Mouse (Mus musculus): Measurements from ENCODE around the gene Plxnb3. TPM values are rescaled to one million over a fixed set of nuclear protein-coding genes. Genes with fewer than 3 reads are reported as not detected.

Plxnb3 gene
- polyA plus RNA-seq, 1 experiment from 2014 or later: 0.50 TPM

GRCm38 (mm10) chrX:73744774-73745481 is 12.0 kb upstream of the Plxnb3 start:
- H3K27me3 ChIP-seq: no peaks in the 10 kb centered on the region
- no peak overlapping the region for H3K27ac ChIP-seq (replicated peaks)
- no peak overlapping the region for H3K9ac ChIP-seq
- H3K9me3 ChIP-seq: no peaks in the 10 kb centered on the region
- no peak overlapping the region for H3K4me3 ChIP-seq
- H3K36me3 ChIP-seq: no peaks in the 10 kb centered on the region
- H3K4me1 ChIP-seq (replicated peaks): no peaks in the 10 kb centered on the region
- ATAC-seq (ENCODE audit: low read depth): no peak
- 83% methylated on average over 1 of the region's 1 CpGs for WGBS
- no peak overlapping the region for H3K4me2 ChIP-seq

DNA sequence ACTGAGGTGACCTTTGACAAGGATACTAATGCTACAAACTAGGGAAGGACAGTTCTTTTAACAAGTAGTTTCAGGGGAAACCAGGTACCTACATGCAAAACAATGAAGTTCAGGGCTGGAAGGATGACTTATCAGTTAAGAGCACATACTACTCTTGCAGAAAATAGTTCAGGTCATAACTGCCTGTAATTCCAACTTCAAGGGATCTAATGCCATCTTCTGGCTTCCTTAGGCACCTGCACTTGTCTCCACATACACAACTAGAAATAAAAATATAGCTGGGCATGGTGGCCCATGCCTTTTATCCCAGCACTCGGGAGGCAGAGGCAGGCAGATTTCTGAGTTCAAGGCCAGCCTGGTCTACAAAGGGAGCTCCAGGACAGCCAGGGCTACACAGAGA is 7.9 kb upstream of the Plxnb3 start:
- no peak overlapping the region for H3K27ac ChIP-seq (replicated peaks)
- H3K9me3 ChIP-seq: no peaks in the 10 kb centered on the region
- no peaks in the 10 kb centered on the region for H3K4me1 ChIP-seq (replicated peaks)
- no peak for ATAC-seq (ENCODE audit: low read depth)
- no peaks in the 10 kb centered on the region for H3K36me3 ChIP-seq
- H3K9ac ChIP-seq: no peak overlapping the region
- no peak overlapping the region for H3K4me2 ChIP-seq
- H3K27me3 ChIP-seq: no peaks in the 10 kb centered on the region
- H3K4me3 ChIP-seq: no peak overlapping the region
- WGBS: 93% methylated on average over 1 of the region's 1 CpGs

- H3K4me3 ChIP-seq: no peak overlapping the region
- H3K9me3 ChIP-seq: no peaks in the 10 kb centered on the region
- WGBS: 76% methylated on average over 13 of the region's 13 CpGs
- H3K27me3 ChIP-seq: no peaks in the 10 kb centered on the region
- ATAC-seq (ENCODE audit: low read depth): no peak
- no peaks in the 10 kb centered on the region for H3K36me3 ChIP-seq
- no peaks in the 10 kb centered on the region for H3K4me1 ChIP-seq (replicated peaks)
- H3K4me2 ChIP-seq: no peak overlapping the region
- H3K9ac ChIP-seq: no peak overlapping the region
- H3K27ac ChIP-seq (replicated peaks): no peak overlapping the region
Observed at GRCm38 (mm10) chrX:73758611-73759290, 1.9 kb downstream of the Plxnb3 start.

DNA sequence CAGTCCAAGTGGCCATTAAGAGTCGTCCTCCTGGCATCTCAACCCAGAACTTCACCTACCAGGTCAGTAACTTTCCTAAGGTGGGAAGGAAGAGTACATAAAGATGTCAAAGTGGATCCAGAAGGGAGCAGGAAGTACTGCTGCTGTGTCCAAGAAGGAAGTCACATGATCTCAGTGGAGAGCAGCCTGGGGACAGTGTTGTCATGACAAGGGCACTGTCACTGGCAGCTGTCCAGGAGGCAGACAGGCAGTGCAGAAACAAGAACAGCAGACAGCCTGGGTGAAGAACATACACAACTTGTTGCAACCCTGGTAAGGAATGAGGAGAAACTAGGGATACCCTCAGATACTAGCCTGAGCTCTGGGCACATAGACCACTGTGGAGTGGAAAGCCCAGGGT is 8.4 kb downstream of the Plxnb3 start:
- 65% methylated on average over 1 of the region's 1 CpGs for WGBS
- no peaks in the 10 kb centered on the region for H3K9me3 ChIP-seq
- no peaks in the 10 kb centered on the region for H3K4me1 ChIP-seq (replicated peaks)
- H3K4me2 ChIP-seq: no peak overlapping the region
- no peak for ATAC-seq (ENCODE audit: low read depth)
- no peaks in the 10 kb centered on the region for H3K27me3 ChIP-seq
- H3K36me3 ChIP-seq: no peaks in the 10 kb centered on the region
- H3K27ac ChIP-seq (replicated peaks): no peak overlapping the region
- H3K9ac ChIP-seq: no peak overlapping the region
- no peak overlapping the region for H3K4me3 ChIP-seq

GRCm38 (mm10) chrX:73767267-73767666 is 10.4 kb downstream of the Plxnb3 start:
- Histone ChIP-seq H3K27me3 (no peaks in the 10 kb centered on the region), H3K4me3 (no peak overlapping the region), H3K4me2 (no peak overlapping the region), H3K9ac (no peak overlapping the region), H3K4me1 (replicated peaks) (no peaks in the 10 kb centered on the region), H3K9me3 (no peaks in the 10 kb centered on the region), H3K27ac (replicated peaks) (no peak overlapping the region), H3K36me3 (no peaks in the 10 kb centered on the region)
- WGBS: 54% methylated on average over 9 of the region's 9 CpGs
- no peak for ATAC-seq (ENCODE audit: low read depth)

DNA sequence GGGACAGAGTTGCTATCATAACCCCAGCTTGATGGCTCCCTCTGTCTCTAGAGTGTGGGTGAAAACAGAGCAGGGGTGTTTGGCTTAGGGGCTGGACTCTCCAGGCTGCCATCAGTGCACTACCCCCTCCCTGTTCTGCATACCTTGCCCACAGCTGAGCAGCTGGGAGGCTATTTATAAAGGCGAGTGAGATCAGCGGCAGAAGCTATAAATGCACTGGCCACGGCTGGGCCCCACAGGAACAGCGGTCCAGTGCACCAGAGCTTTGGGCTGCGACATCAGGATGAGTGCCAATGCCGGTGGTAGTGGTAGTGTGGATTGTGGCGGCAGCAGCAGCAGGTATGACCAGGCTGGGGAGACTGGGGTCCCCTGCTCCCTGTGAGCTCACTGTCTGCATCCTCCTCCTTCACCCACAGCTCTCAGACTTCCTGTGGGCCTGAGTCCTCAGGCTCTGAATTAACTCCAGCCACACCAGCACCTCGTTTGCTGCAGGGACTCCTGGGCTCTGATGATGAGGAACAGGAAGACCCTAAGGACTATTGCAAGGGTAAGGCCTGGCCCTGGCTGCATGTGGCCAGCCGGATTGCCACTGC is 17.4 kb downstream of the Plxnb3 start, which contains the start of gene Srpk3:
TSS of gene Srpk3 (plus strand) at position 238 of the 593 bp plus-strand sequence.
- H3K9me3 ChIP-seq: no peaks in the 10 kb centered on the region
- H3K27ac ChIP-seq (replicated peaks): peak within 1 kb of the TSS; percentile 33; the same call in 1 of the 2 replicates
- peaks cover 6% of the 10 kb centered on the region for H3K4me1 ChIP-seq (replicated peaks)
- H3K4me3 ChIP-seq: no peak within 1 kb of the TSS
- peaks cover 32% of the 10 kb centered on the region for H3K36me3 ChIP-seq
- H3K27me3 ChIP-seq: no peaks in the 10 kb centered on the region
- ATAC-seq (ENCODE audit: low read depth): peak; percentile 40
- 53% methylated on average over 9 of the region's 9 CpGs for WGBS
- no peak within 1 kb of the TSS for H3K9ac ChIP-seq
- H3K4me2 ChIP-seq: no peak within 1 kb of the TSS

DNA sequence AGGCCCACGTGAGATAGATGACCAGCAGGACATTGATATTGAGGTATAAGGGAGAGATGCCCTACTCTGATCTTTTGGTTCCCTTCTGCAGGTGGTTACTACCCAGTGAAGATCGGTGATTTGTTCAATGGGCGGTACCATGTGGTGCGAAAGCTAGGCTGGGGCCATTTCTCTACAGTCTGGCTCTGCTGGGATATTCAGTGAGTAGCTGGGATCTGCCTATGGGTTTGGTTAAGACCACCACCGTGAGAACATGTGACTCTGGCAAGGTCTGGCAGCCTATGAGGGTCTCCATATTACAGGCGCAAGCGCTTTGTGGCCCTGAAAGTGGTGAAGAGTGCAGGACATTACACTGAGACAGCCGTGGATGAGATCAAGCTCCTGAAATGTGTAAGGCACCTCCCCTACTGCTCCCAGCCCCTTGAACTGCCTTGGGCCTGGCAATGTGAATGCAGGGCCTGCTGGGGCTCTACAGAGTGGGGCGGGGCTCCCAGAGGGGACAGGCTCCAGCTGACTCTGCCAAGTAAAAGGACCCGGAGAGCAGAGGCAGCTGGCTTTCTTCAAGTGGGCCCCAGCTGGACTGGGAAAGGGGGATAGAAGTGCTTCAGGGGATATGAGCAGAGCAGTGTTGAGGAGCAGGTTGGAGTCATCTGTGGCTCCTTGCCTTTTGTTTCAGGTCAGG is 18.1 kb downstream of the Plxnb3 start:
- Histone ChIP-seq H3K4me3 (no peak overlapping the region), H3K9me3 (no peaks in the 10 kb centered on the region), H3K27me3 (no peaks in the 10 kb centered on the region), H3K27ac (replicated peaks) (0 out of 2 replicates have a peak overlapping the region, but pooled peaks have one; percentile 33), H3K4me2 (no peak overlapping the region), H3K36me3 (peaks cover 38% of the 10 kb centered on the region), H3K4me1 (replicated peaks) (peaks cover 6% of the 10 kb centered on the region), H3K9ac (no peak overlapping the region)
- WGBS: 73% methylated on average over 10 of the region's 10 CpGs
- ATAC-seq (ENCODE audit: low read depth): peak; percentile 41; the same call in 1 of the 2 replicates

DNA sequence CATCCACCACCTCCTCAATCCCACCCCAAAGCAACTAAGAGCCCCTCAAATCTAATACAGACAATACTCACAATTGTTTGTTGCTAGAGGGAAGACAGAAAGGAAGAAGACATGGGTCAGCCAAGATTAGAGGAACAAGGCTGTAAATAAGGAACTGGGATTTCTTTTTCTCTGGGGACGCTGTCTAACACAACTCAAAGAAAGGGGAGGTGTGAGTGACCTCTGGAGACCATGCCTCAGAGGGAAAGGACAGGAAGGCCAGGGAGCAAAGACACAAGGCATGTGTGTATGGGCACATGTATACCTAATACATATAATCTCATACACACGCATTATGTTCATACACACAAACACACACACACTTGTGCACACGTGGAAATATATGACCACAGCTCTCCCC is 25.3 kb downstream of the Plxnb3 start:
- ATAC-seq (ENCODE audit: low read depth): no peak
- peaks cover 49% of the 10 kb centered on the region for H3K36me3 ChIP-seq
- no peak overlapping the region for H3K4me2 ChIP-seq
- peaks cover 15% of the 10 kb centered on the region for H3K4me1 ChIP-seq (replicated peaks)
- no peaks in the 10 kb centered on the region for H3K9me3 ChIP-seq
- H3K4me3 ChIP-seq: no peak overlapping the region
- no peak overlapping the region for H3K27ac ChIP-seq (replicated peaks)
- WGBS: 91% methylated on average over 3 of the region's 3 CpGs
- no peak overlapping the region for H3K9ac ChIP-seq
- no peaks in the 10 kb centered on the region for H3K27me3 ChIP-seq

DNA sequence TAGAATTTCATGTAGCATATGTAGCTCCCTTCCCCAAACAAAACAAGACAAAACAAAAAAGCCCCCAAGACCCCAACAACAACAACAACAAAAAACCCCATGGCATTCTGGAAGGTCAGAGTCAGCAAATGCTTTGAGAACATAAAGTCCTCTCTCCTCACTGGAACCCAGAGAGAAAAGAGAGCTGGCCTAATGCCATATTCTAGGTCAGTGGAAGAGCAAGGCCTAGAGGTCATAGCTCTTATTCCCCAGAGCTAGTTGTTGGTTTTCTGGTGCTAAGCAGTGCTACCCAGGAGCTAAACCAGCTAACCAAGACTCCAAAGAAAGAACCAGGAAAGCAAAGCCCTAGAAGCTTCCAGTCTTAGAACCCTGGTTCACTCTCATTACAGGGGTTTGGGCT is 28.8 kb downstream of the Plxnb3 start:
- Histone ChIP-seq H3K4me2 (peak overlapping the region; percentile 65), H3K9me3 (no peaks in the 10 kb centered on the region), H3K4me1 (replicated peaks) (peaks cover 29% of the 10 kb centered on the region), H3K27ac (replicated peaks) (peak overlapping the region; percentile 89), H3K4me3 (peak overlapping the region; percentile 57), H3K9ac (peak overlapping the region; percentile 73), H3K36me3 (peaks cover 27% of the 10 kb centered on the region), H3K27me3 (no peaks in the 10 kb centered on the region)
- no peak for ATAC-seq (ENCODE audit: low read depth)

DNA sequence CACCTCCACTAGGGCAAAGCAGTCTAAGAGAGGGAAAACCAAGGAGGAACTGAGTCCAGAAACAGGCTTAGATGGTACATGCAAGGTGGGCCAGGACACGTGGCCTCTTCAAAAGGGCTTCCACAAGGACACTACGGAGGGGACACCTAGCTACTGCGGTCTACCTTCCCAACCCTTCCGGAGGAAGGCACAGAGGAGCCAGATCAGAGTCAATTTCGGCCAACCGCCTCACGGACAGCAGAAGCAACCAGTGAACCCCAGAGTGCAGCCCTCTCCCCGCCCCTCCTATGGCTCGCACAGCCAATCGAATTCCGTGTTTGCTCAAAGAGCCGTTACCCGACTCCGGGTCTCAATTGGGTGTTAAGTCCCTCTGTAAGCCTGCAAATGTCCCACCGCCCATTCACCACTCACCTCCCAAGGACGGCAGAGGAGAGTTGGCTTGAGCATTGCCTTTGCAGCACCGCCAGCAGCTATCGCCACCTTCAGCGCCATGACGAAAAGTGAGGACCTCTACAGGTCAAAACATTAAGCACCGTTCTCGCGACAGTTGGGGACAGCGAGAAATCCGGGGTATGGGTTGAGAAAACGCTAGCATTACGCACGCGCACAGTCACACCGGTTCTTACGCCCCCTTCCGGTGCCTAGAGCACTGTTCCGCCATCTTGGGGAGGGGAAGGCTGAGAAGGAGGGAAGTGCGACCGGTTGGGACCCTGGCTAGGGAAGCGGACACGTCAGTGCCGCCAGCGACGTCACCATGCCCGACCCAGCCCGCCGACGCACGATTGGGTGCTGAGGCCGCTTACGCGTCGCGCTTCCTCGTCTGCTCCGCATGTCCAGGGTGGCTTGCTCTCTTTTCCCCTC is 29.7 kb downstream of the Plxnb3 start, which contains the start of the genes Idh3g and Ssr4:
TSS of gene Idh3g (minus strand) at position 534 of the 861 bp plus-strand sequence.
TSS of gene Ssr4 (plus strand) at position 665 of the 861 bp plus-strand sequence.
- Histone ChIP-seq H3K27ac (replicated peaks) (peak within 1 kb of the TSS; percentile 89), H3K27me3 (no peaks in the 10 kb centered on the region), H3K4me2 (peak within 1 kb of the TSS; percentile 66), H3K36me3 (peaks cover 25% of the 10 kb centered on the region), H3K4me3 (peak within 1 kb of the TSS; percentile 57), H3K4me1 (replicated peaks) (peaks cover 29% of the 10 kb centered on the region), H3K9me3 (no peaks in the 10 kb centered on the region), H3K9ac (peak within 1 kb of the TSS; percentile 82)
- WGBS: 16% methylated on average over 52 of the region's 52 CpGs
- ATAC-seq (ENCODE audit: low read depth): peak; percentile 98

DNA sequence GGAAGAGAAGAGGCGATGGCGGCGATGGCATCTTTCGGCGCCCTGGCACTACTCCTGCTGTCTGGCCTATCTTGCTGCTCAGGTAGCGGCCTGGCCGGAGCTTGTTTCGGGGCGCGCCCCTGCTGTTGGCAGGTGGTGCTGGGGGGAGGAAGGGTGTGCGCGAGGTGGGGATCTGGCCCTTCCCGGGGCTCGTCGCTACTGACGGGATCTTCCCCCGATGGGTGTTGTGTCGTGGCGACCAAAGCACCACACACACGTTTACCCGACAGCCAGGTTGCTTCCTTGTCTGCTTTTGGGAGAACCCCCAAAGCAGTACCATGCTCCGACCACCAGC is 30.3 kb downstream of the Plxnb3 start:
- 27% methylated on average over 22 of the region's 22 CpGs for WGBS
- Histone ChIP-seq H3K27me3 (no peaks in the 10 kb centered on the region), H3K36me3 (peaks cover 19% of the 10 kb centered on the region), H3K4me1 (replicated peaks) (peaks cover 29% of the 10 kb centered on the region), H3K4me2 (peak overlapping the region; percentile 66), H3K27ac (replicated peaks) (peak overlapping the region; percentile 88), H3K9ac (peak overlapping the region; percentile 82), H3K4me3 (peak overlapping the region; percentile 57), H3K9me3 (no peaks in the 10 kb centered on the region)
- ATAC-seq (ENCODE audit: low read depth): no peak; the same call in 1 of the 2 replicates
